8 mouse cellular contexts compared by ENCODE assay signal in the genomic region with DNA sequence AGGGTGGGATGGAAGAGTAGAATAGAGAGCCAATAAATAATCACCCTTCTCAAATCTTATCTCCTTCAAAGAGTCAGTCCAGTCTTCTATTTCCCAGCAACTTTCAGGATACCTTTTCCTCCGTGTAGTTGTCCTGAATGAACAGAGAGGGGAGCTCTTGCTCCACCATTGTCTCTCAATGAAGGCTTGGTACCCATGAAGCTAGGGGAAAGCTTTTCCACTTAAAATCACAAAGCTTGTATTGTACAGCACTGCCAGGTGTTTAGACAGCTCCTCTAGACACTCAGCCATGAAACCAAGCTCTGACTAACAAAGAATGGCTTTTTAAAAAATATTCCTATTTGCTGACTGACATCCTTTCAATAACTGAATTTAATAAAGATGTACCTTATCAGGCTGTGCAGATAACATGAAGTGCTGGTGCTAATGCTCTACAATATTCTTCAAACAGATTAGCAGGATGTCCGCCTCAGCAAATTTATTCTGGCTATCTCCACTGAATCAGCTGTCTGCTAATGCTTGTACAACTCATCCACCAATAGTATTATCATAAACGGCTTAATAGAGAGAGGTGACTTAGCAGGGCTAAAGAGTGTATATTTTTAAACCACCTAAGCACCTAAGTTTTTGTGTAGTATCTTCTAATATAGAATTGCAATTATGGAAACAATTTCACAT.
DNase-seq lines count a peak whose midpoint lies in the region; ATAC-seq and TF ChIP-seq lines count a peak whose summit lies in the region.

No protein-coding gene starts in this region.

- no peaks in the 10 kb centered on the region for H3K4me1 ChIP-seq in kidney, postnatal 0 days (replicated peaks; ENCODE audit: insufficient read depth, low read length)
- H3K4me1 ChIP-seq in hindbrain, embryonic 11.5 days (replicated peaks; ENCODE audit: control insufficient read depth, insufficient read depth, low read length): no peaks in the 10 kb centered on the region
- H3K4me1 ChIP-seq in midbrain, postnatal 0 days (ENCODE audit: insufficient read depth, low read length): no peaks in the 10 kb centered on the region

- no peaks in the 10 kb centered on the region for H3K9me3 ChIP-seq in kidney, postnatal 0 days (replicated peaks; ENCODE audit: low read length)
- no peaks in the 10 kb centered on the region for H3K9me3 ChIP-seq in hindbrain, embryonic 11.5 days (ENCODE audit: control insufficient read depth, low read length)
- H3K9me3 ChIP-seq in midbrain, postnatal 0 days (ENCODE audit: low read length): no peaks in the 10 kb centered on the region

- no peak overlapping the region for H3K4me2 ChIP-seq in kidney, postnatal 0 days (ENCODE audit: low read length)
- no peak overlapping the region for H3K4me2 ChIP-seq in hindbrain, embryonic 11.5 days (replicated peaks; ENCODE audit: low read depth, low read length)
- H3K4me2 ChIP-seq in midbrain, postnatal 0 days (ENCODE audit: low read depth, low read length, poor library complexity, severe bottlenecking): no peak overlapping the region

- WGBS in kidney, postnatal 0 days: 46% methylated on average over 3 of the region's 3 CpGs
- 43% methylated on average over 3 of the region's 3 CpGs for WGBS in hindbrain, embryonic 11.5 days
- WGBS in midbrain, postnatal 0 days: 17% methylated on average over 3 of the region's 3 CpGs

- DNase-seq in kidney, postnatal 0 days (ENCODE audit: low spot score): peak; percentile 76
- no peak for DNase-seq in kidney, adult 8-10 months
- DNase-seq in R1 (ENCODE audit: low read depth, low spot score): peak; percentile 31
- peak; percentile 72 for DNase-seq in hindbrain, embryonic 11.5 days (ENCODE audit: low spot score)
- peak; percentile 80 for DNase-seq in midbrain, postnatal 0 days (ENCODE audit: low spot score)
- DNase-seq in cerebellum, adult 9-10 months: no peak
- DNase-seq in urinary bladder, postnatal 36 days (ENCODE audit: low spot score in 2 of 2): no peak

- no peaks in the 10 kb centered on the region for H3K36me3 ChIP-seq in kidney, postnatal 0 days (ENCODE audit: insufficient read depth, low read length)
- no peaks in the 10 kb centered on the region for H3K36me3 ChIP-seq in hindbrain, embryonic 11.5 days (ENCODE audit: control insufficient read depth, insufficient read depth, low read length)
- no peaks in the 10 kb centered on the region for H3K36me3 ChIP-seq in midbrain, postnatal 0 days (ENCODE audit: insufficient read depth, low read length)

- H3K27me3 ChIP-seq in kidney, postnatal 0 days (ENCODE audit: insufficient read depth, low read length): no peaks in the 10 kb centered on the region
- H3K27me3 ChIP-seq in hindbrain, embryonic 11.5 days (ENCODE audit: control insufficient read depth, insufficient read depth, low read length): no peaks in the 10 kb centered on the region
- H3K27me3 ChIP-seq in midbrain, postnatal 0 days (ENCODE audit: insufficient read depth, low read length): no peaks in the 10 kb centered on the region

- no peak overlapping the region for H3K9ac ChIP-seq in kidney, postnatal 0 days (ENCODE audit: low read depth, low read length)
- H3K9ac ChIP-seq in hindbrain, embryonic 11.5 days (ENCODE audit: low read depth, low read length): no peak overlapping the region
- no peak overlapping the region for H3K9ac ChIP-seq in midbrain, postnatal 0 days (replicated peaks; ENCODE audit: low read length, poor library complexity, severe bottlenecking)

- no peak overlapping the region for H3K27ac ChIP-seq in kidney, postnatal 0 days
- no peak overlapping the region for H3K27ac ChIP-seq in hindbrain, embryonic 11.5 days (ENCODE audit: low read depth, low read length)
- peak overlapping the region; percentile 43; the same call in 1 of the 2 replicates for H3K27ac ChIP-seq in midbrain, postnatal 0 days (ENCODE audit: low read depth, low read length)

- ATAC-seq in kidney, postnatal 0 days (replicated peaks; ENCODE audit: low FRiP score, low read depth): peak; percentile 54; the same call in 1 of the 2 replicates
- ATAC-seq in hindbrain, embryonic 11.5 days (ENCODE audit: low FRiP score): peak; percentile 84
- ATAC-seq in midbrain, postnatal 0 days (ENCODE audit: low FRiP score): peak; percentile 83
- ATAC-seq in activated CD4-positive, CD25-positive, alpha-beta regulatory T cell, adult 4 months: no peak

- H3K4me3 ChIP-seq in kidney, postnatal 0 days (replicated peaks; ENCODE audit: low read depth, low read length): no peak overlapping the region
- H3K4me3 ChIP-seq in hindbrain, embryonic 11.5 days (ENCODE audit: low read depth, low read length): no peak overlapping the region
- H3K4me3 ChIP-seq in midbrain, postnatal 0 days (ENCODE audit: low read depth, low read length): no peak overlapping the region

- TF ChIP-seq CTCF in kidney, postnatal 0 days (IDR thresholded peaks at IDR 0.05; ENCODE audit: low read depth): peak; percentile 74
- TF ChIP-seq CTCF in midbrain, postnatal 0 days (IDR thresholded peaks at IDR 0.05): peak; percentile 83

Comparison
In these comparisons a context has a peak if more than half of its experiments do, and no peak if none do; other contexts are left out.
1. DNase-seq: peak in kidney, postnatal 0 days (single experiment), R1 (single experiment), hindbrain, embryonic 11.5 days (single experiment) and midbrain, postnatal 0 days (single experiment); none in kidney, adult 8-10 months (0 of 2), cerebellum, adult 9-10 months (single experiment) and urinary bladder, postnatal 36 days (0 of 2).